Mouse (Mus musculus) embryo, embryonic 10 days (tissue): ENCODE data around the gene Ugt1a5.
"Not testable (repeated sequence)": the region's sequence is repeated elsewhere in the genome, so short reads cannot be mapped to it uniquely, and the experiment has no call there.

Experiments
- DNase-seq: peaks from one replicate; pipeline ENCODE4 v3.0.0-alpha.2; 2015; ENCODE audit warnings: low spot score

Ugt1a5 gene

DNA sequence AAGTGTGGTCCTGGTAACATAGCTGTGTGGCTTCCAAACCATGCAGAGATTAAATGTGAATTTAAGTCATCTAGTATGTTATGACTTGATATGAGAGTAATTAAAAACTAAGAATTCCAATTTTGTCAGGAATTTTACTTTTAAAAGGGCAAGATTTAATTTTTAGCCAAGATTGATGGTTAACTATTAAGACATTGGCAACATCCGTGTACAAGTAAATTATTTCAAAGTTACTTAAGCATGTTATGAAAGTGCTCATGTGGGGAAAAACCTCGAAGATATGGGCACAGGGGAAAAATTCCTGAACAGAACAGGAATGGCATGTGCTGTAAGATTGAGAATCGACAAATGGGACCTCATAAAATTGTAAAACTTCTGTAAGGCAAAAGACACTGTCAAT lies 31.6 kb downstream of the Ugt1a5 start:
- DNase-seq, result no peak

DNA sequence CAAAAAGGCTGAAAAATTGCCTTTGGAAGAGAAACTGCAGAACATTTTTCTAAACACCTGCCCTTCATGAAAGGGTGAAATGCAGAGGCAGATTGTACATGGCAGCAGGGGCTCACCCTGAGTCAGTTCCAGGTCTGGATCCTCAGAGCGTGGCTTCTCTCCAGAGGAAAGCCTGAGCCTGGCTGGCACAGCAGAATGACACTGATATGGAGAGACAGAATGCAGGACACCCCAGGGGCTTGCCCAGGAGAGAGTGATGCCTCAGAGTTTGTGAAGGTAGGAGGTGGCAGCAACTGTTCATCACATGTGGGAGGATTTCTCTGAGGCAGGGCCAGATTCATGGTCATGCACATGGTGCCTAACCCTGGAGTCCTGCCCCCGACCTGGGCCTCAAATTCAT lies 34.2 kb downstream of the Ugt1a5 start:
- DNase-seq, result no peak

DNA sequence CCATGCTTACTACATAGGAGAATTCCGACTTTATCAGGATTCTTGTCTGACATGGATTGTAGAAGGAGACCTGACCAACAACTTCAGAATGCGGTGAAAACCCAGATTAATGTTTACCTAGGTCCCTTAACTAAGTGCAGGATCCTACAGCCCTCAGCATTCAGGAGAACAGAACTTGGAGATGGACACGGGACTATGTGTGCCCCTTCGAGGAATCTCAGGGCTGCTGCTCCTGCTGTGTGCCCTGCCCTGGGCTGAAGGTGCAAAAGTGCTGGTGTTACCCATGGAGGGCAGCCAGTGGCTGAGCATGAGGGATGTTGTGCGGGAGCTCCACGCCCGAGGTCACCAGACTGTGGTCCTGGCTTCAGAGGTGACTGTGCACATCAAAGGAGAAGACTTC lies 34.6 kb downstream of the Ugt1a5 start, which contains the start of gene Ugt1a2:
Ugt1a2 (plus strand) TSS at position 146 of the 400 bp plus-strand sequence.
- DNase-seq, result no peak

DNA sequence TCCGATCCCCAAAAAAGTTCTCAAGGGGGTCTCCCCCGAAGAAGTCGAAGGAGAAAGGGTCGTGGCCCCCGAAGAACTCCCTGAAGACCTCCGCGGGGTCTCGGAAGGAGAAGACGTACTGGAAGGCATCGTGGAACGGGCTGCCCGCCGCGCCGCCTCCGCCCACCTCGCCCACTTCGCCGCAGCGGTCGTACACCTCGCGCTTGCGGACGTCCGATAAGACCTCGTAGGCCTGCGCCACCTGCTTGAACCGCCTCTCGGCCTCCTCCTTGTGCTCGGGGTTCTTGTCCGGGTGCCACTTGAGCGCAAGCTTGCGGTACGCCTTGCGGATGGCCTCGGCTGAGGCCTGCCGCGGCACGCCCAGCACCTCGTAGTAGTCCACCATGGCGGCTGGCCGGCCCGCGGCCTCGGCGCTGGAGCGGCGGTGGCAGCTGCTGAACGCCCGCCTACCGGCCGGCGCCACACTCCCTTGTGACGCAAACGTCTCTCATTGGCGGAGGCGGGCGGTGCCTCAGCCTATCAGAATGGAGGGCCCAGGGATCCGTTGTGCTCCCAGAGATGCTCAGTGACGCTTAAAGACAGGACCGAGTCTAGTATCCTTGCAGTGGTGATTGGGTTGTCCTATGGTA lies 39.6 kb downstream of the Ugt1a5 start, which contains the start of gene Dnajb3:
Dnajb3 (minus strand) TSS at position 489 of the 629 bp plus-strand sequence.
- DNase-seq, result peak; percentile 94

DNA sequence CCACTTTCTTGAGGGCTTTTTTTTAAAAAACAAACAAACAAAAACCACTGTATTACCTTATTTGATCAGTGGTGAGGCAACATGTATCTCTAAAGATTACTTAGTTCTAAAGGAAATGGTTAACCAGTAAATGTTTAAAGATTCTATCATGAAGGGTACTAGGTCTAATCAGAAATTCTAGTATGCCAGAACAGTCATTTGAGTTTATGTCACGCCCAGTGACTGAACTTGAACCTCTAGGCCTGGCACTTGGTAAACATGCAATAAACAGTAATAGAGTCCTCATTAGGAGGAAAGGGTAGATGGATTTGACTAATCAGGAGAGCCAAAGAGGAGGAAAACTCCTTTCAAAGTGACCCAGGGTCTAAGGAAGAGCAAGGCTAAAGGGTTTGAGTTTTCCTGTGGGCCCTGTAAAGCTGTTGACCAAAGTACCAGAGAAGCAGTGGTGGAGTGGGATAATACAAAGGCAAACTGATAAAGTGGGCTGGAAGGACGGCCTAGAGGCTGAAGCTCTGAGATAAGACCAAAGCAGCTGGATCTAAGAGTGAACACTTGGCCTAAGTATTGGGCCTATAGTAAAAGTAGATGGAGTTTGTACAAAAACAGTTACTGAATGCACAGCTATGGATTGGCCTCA lies 41.1 kb downstream of the Ugt1a5 start:
- no peak for DNase-seq

DNA sequence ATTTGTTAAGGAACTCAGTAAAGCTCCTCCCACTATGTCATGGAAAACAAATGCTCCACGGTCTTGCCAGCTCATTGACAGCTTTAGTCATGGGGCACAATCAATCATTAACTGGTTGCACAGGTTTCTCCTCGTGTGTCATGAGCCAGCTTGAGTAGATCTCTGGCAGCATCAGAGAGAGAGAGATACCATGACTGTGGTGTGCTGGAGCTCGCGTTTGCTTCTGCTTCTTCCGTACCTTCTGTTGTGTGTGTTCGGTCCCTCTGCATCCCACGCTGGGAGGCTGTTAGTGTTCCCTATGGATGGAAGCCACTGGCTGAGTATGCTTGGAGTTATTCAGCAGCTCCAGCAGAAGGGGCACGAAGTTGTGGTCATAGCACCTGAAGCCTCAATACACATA lies 46.0 kb downstream of the Ugt1a5 start, which contains the start of gene Ugt1a1:
Ugt1a1 (plus strand) TSS at position 148 of the 400 bp plus-strand sequence.
- DNase-seq, result peak; percentile 54

DNA sequence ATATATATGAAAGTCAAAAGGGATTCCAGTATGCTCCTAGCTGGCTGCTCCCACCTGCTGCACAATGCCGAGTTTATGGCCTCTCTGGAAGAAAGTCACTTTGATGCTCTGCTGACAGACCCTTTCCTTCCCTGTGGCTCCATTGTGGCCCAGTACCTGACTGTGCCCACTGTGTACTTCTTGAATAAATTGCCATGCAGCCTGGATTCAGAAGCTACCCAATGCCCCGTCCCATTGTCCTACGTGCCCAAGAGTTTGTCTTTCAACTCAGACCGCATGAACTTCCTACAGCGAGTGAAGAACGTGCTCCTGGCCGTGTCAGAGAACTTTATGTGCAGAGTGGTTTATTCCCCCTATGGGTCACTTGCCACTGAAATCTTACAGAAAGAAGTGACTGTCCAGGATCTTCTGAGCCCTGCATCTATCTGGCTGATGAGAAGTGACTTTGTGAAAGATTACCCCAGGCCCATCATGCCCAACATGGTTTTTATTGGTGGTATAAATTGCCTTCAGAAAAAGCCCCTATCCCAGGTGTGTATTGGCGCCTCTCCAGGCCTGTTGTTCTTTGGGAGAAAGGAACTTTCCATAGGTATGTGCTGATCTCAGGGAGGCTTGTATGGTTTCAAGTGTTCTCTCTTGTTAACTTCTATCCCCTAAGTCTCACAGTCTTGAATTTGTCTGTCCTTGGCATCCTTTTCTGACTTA lies 46.7 kb downstream of the Ugt1a5 start:
- no peak for DNase-seq

DNA sequence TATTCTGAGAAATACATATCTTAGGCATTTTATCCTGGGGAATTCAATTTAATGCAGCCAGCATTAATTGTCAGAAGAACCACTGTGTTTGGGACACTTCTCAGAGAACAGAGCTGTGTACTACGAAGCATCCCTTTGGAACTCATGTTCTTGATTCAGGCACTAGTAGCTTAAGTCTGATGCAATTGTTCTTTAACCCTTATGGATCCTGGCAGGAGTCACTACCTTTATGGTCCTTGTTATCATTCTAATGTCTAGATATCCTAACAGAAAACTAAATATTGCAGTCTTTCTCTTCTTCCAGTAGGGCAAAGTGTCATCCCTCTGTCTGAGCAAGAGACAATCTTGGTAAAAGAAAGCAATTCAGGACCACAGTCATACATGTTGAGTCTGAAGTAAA lies 47.2 kb downstream of the Ugt1a5 start:
- no peak for DNase-seq

DNA sequence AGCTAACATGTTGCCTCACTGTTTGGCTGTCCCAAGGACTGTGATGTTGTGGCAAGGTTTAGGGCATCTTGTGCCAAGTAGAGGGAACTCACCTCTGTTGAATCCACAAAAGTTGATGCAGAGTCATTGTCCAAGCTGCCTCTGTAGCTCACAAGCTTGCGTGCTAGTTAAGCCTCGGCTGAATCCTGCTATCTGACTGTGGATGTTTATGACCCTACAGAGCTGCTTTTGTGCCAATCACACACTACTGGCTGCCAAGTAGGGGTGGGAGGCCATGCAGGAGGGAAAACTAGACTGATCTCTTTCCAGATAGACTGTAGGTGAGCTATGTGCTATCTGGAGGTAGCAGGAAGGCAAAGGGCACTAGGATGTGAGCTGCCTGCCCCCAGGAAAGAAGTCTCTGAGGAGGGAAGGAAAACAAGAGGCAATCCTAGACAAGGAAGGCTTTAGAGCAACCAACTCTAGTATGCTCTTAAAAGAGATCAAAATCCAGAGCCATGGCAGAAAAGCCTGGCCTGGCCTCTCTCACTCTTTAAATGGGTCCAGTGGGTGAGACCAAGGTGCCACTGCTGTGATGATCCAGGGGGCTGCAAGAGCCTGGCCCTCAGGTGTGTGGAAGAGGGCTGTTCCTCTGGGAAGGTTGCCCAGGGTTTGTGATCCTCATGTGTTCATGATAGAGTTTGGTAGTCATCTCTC lies 48.1 kb downstream of the Ugt1a5 start:
- peak; percentile 11 for DNase-seq

DNA sequence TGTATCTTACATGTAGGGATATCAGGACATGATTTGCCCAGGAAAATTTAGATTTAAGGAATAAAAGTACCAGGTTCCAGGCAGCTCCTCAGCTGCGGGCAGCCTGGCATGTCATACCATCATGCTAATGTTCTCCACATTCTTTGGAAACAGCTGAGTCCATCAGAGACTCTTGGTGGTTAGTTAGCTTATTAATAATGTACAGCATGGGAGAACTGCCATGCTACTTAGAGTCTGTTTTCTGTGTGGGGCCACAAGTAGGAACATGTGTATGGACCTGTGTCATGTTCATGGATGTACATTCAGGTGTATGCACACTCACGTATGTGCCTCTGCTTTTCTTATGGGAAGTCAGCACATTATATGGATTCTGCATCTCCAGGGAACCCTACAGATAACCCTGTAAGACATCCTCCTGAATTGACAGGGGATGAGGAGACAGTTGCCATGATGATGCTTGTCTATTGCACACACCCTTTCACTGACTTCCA lies 48.7 kb downstream of the Ugt1a5 start:
- DNase-seq, result no peak

DNA sequence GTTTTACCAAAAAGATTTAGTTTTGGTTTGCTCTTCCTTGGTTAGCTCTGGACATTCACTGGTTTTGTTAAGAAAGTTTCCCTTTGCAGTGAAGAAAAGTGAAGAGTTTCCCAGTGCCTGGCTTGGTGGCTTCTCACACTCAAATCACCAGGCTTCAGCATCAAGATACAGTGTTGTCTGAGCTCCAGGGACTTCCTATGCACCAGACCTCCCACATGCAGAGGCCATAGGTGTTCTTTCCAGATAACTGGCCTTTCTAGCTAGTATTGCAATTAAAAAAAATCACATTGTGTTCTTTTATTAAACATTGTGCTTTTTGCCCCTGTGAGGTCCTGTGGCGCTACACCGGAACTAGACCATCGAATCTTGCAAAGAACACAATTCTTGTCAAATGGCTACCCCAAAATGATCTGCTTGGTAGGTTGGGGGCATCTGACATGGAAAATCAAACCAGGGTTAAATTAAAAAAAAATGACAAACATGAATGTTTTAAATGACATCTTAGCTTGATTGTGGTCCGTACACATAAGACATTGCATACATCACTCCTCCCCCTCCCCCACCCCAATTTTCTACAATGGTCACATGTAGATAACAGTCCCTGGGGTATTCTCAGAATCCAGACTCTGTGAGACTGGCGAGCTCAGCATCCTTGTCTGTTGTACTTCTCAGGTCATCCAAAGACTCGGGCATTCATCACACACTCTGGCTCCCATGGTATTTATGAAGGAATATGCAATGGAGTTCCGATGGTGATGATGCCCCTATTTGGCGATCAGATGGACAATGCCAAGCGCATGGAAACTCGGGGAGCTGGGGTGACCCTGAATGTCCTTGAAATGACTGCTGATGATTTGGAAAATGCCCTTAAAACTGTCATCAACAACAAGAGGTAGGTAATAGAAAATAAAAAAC lies 49.9 kb downstream of the Ugt1a5 start:
- DNase-seq, result peak; percentile 11

DNA sequence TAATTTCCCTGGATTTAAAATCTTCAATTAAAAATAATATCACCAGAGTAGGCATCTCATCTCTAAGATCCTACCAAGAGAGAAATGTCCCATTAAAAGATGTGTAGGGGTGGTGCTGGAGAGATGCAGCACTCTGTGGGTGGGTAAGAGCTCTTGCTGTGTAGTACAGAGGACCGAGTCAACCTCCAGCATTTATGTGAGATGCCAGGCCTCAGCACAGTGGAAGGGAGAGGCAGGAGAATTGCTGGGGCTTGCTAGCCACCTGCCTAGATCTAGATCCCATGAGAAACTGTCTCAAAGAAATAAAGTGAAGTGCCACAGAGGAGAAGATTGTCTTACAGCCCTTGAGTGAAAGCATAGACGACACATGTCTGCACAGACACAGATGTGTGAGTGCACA lies 50.7 kb downstream of the Ugt1a5 start:
- DNase-seq, result no peak

DNA sequence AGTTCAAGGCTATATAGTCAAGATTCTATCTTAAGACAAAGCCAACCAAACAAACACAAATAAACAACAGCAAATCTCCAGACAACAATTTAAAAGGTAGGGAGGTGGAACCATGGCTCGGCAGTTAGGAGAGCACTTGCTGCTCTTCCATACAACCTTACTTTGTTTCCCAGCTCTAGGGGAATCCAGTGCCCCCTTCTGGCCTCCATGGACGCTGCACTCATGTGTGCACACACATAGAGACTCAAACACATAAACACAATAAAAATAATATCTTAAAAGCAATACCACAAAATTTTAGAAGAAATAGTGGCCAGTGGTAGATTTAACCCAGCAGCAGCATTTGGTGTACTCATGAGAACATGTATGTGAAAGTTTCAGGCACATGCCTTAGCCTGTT lies 51.3 kb downstream of the Ugt1a5 start:
- no peak for DNase-seq

DNA sequence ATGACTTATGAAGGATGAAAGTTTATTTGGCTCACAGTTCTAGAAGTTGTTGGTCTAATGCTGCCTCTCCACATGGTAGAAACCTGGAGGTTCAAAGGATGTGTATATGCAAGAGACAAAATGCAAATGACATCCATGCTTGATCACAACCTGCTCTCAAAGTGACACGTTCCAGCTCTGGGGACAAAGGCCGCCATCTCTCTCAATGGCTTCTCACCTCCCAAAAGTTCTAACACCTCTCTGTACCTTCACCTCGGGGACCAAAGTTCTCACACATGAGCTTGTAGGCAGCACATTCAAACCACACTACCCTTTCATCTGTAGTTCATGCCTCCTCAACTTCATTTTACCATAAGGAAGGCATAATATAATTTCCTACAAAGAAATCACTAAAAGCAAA lies 51.8 kb downstream of the Ugt1a5 start:
- peak; percentile 8 for DNase-seq

DNA sequence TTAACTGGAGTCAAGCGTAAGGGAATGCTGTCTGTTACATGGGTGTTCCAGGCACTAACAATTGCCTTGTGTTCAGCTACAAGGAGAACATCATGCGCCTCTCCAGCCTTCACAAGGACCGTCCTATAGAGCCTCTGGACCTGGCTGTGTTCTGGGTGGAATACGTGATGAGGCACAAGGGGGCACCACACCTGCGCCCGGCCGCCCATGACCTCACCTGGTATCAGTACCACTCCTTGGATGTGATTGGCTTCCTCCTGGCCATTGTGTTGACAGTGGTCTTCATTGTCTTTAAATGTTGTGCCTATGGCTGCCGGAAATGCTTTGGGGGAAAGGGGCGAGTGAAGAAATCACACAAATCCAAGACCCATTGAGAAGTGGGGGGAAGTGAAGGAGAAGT lies 52.2 kb downstream of the Ugt1a5 start:
- DNase-seq, result no peak

DNA sequence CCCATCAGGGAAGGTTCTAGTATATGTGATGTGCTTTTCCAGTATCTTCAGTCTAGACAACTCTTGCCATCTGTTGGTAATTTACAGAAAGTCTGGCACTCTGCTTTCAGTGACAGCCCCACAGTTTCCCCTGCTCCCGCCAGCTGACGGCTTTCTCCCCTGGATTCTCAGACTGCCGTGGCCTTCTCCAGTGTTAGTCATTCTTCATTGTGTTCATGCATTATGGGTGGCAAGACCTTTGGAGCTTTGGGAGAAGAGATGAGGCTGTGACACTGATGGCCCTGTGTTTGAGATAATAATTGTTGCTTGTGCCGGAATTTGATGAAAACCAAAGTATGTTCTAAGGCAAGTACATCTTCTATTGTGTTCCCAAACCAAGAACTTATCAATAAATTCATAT lies 52.8 kb downstream of the Ugt1a5 start:
- DNase-seq, result no peak

DNA sequence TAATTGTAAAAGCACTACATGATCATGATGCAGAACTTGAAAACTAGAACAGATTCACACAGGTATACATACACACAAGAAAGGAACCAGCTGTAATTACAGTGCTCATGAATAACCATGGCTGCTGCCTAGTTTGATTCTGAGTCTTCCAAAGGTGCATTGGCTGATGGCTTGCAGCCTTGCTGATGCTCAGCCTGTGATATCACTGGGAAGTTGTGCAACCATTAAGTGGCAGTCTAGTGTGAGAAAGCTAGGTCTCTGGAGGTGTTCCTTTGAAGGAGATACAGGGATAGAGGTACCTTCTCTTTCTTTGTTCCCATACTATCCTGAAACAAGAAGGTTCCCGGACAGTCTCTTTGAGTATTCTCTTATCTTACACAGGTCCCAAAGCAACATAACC lies 53.2 kb downstream of the Ugt1a5 start:
- DNase-seq, result peak; percentile 12

DNA sequence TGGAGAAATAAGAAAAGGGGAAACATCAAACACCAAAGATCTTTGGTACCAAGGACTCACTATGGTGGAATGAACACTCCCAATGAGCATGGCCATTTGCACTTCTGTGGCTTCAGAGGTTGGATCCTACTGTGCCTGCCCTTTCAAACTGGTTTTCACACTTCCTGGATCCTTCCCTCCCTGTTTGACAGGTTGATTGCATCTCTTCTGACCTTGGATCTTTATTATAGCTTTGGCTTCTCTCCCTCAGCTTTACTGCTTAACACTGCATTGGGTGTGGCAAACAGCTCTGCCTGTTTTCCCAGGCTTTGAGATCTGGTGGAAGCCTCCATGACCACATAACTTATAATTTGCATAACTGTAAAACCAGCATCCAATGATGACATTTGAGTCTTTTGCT lies 54.5 kb downstream of the Ugt1a5 start:
- DNase-seq, result peak; percentile 14

DNA sequence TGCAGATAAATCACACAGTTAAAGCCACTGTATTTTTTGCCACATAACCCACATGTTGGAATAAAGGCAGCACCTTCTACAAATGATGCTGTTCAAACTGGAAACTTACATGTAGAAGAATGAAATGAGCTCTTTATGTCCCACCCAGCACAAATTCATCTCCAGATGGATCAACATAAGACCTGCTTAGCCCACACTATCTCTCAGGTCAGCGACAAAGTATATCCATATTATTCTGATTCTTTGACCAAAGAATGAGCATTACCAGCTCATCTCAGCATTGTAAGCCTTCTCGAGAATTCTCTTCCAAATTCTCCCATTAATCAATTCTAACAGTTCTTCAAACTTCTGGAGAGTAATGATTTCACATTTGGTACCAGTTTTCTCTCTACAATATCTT lies 56.4 kb downstream of the Ugt1a5 start:
- no peak for DNase-seq

DNA sequence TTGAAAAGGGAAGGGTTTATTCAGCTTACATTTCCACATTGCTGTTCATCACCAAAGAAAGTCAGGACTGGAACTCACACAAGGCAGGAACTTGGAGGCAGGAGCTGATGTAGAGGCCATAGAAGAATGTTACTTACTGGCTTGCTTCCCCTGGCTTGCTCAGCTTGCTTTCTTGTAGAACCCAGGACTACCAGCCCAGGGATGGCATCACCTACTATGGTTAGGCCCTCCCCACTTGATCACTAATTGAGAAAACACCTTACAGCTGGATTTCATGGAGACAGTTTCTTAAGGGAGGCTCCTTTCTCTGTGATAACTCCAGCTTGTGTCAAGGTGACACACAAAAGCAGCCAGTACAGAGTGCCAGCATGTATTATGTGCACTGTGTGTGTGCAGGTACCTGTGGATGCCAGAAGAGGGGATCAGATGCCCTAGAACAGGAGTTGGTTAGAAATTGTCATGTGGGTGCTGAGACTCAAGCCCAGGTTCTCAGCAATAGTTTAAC lies 57.3 kb downstream of the Ugt1a5 start:
- not testable (repeated sequence) for DNase-seq

DNA sequence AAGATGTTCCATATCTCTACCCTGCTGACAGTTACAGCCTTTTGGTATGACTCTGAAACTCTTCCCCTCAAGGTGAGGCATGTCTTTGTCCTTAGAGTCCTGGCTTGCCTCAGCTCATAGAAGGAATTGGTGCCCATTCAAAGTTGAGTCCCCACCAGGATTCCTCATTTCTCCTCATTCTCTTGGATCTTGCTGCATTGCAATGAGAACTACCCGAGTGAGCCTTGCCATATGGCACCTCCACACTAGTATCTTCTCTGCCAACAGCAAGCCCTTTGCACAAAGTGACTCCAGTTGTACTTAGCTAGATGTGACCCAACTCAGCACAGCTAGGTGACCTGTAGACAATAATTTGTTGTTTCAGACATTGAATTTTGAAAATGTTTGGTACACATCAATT lies 57.8 kb downstream of the Ugt1a5 start:
- DNase-seq, result no peak
